Mouse (Mus musculus): ENCODE results near the gene Col15a1.

The Col15a1 gene

GRCm38 (mm10) chr4:47231322-47231721 lies 23.4 kb downstream of the Col15a1 start:
- DNase-seq, result no peak

DNA sequence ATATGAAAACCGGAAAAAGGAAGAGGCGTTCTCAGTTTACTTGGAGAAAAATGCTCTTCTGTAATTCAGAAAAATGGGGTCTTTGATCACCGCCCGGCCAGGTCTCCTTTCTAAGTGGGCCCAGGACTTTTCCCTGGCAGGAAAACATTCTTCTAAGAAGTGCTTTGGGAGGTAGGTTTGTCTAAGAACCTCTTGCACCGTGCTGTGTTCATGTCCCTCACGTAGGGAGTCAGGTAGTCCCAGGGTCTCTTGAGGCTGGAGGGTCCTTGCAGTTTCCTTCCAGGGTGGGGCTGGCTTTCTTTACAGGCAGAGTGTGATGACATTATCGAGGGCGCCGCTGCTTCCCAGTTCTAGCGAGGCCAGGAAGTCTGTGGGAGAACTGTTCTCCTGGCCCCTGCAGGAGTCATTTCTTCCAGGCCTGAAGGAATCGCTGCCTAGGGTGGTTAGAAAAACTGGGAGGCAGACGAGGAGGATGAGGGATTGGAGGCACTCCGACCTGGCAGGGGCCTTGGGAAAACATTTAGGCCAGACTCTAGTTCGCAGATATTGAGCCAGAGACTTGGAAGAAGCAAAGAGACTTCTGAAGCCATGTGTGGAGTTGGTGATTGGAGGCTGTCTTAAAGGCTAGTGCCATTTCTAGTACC lies 25.4 kb downstream of the Col15a1 start:
- DNase-seq, result peak in 1 of 2 experiments; percentile 28

GRCm38 (mm10) chr4:47234667-47235267 lies 26.8 kb downstream of the Col15a1 start:
- DNase-seq, result peak; percentile 89 to 92

- DNase-seq, result no peak
Observed at GRCm38 (mm10) chr4:47235312-47235711, 27.4 kb downstream of the Col15a1 start.

DNA sequence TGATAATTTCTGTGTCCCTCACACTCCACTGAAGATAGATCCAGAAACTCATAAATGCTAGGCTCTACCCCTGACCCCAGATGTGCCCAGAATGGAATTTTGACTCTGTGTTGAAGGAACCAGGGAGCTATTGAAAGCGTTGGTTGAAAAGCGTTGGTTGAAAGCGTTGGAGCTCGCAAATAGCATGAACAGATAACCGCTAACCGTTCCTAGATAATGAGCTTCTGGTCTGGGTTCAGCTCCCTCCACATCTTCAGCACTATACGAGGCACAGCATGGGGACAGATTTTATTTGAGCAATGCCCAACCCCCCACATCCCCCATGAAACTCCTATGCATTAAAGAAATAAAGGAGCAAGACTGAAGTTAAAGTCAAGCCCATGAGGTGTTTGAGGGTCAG lies 28.1 kb downstream of the Col15a1 start:
- DNase-seq, result no peak

DNA sequence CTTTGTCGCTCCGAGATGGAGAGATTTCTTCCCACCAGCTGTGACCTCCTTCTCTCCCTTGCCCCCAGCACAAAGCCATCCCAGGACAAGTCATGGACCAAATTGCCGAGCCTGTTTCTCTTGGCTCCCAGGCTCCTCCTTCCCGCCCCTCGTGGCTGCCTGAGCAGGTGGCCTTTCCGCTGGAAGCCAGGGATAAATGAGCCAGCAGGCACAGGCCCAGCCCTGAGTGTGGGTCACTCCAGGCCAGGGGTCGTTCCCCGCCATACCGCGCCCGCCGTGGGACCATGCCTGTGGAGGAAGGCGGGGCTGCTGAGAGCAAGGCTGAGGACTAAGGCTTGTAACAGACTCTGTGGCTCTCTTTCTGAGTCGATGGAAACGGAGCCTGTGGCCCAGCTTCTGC lies 29.3 kb downstream of the Col15a1 start:
- peak; percentile 51 to 60 for DNase-seq

- no peak for DNase-seq
Observed at GRCm38 (mm10) chr4:47239114-47239513, 31.2 kb downstream of the Col15a1 start.

DNA sequence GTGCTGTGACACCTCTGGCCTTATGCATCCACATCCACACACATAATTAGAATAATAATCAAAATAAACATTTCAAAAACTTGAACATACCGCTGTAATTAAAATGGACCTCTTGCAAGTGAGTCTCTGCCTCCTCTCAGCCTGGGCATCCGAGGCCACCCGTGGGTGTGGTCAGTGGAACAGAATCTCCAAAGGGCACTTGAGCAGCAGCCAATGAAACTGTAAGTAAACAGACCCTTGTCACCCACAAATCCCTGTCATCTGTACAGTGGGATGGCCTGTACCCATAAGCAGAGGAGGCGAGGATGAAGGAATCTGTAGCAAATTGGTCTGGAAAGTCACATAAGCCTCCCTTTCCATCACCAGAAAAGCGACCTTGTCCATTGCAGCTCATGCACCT lies 32.9 kb downstream of the Col15a1 start:
- no peak for DNase-seq

GRCm38 (mm10) chr4:47242127-47242526 lies 34.2 kb downstream of the Col15a1 start:
- peak; percentile 66 to 71 for DNase-seq

GRCm38 (mm10) chr4:47244651-47245050 lies 36.7 kb downstream of the Col15a1 start:
- no peak for DNase-seq

DNA sequence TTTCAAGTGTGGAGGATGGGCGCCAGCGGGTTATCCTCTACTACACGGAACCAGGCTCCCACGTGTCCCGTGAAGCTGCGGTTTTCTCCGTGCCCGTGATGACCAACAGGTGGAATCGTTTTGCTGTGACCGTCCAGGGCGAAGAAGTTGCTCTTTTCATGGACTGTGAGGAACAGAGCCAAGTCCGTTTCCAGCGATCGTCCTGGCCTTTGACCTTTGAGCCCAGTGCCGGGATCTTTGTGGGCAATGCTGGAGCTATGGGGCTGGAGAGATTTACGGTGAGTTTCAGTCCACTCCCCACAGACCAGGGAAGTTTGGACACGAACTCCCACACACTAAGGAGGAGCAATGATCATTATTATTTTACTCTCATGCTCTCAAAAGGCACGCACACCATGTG lies 37.7 kb downstream of the Col15a1 start:
- peak; percentile 72 to 73 for DNase-seq

- no peak for DNase-seq
Observed at GRCm38 (mm10) chr4:47246811-47247210, 38.9 kb downstream of the Col15a1 start.

- no peak for DNase-seq
Observed at GRCm38 (mm10) chr4:47247574-47247973, 39.6 kb downstream of the Col15a1 start.

DNA sequence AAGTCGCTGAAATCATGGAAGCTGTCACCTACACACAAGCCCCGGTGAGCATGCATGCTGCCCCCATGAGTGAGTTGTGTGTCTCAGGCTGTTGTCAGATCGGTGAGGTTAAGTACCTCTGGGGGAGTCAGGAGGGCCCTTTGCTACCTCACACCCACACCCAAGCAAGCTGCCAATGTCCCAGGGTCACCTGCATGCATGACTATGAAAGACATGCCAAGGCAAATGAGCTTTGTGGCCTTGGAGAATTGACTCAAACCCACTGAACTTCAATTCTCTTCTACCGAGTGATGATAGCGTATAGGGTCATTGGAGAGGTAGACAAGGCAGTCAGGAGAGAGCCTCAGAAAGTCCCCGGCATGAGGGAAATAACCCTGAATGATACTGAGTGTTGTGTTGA lies 41.2 kb downstream of the Col15a1 start:
- DNase-seq, result no peak

DNA sequence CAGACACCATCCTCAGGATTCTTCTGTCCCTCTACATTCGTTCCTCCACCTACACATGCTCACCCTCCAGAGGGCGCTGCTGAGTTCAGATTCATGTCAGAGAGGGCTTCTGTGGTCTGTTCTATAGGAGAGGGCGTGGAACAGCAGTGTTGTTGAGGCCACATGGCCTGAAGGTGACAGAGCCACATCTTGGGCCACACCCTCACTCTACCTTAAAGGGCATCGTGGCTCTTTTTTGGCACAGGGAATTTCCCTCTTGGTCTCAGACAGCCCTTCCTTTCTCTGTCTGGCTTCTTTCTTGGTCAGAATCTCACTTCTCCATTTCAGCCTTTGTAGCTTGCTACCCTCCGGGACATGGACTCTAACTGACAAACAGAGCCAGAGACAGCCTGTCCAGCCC lies 43.1 kb downstream of the Col15a1 start:
- peak; percentile 63 to 90 for DNase-seq

GRCm38 (mm10) chr4:47251693-47252435 lies 43.9 kb downstream of the Col15a1 start:
- peak; percentile 72 to 78 for DNase-seq

- DNase-seq, result no peak
Observed at GRCm38 (mm10) chr4:47252627-47253026, 44.7 kb downstream of the Col15a1 start.

- peak; percentile 79 to 91 for DNase-seq
Observed at GRCm38 (mm10) chr4:47255641-47256040, 47.7 kb downstream of the Col15a1 start.

DNA sequence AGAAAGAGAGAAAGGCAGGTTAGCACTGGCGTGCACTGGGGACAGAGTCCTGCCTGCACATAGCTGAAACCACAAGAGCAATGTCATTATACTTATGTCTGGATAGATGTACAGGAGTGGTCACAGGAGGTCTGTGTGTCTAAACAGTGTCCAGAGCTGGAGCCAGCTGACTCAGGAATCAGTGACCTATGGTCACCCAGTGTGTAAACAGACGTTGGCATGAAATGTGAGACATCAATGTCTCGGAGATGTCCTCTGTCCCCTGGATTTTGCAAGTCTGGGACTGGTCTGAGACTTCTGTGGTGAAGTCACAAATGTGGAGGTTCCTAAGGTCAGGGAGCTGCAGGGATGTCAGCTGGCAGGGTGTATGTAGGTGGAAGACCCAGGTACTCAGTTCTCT lies 50.2 kb downstream of the Col15a1 start:
- no peak for DNase-seq

GRCm38 (mm10) chr4:47261049-47261448 lies 53.1 kb downstream of the Col15a1 start:
- DNase-seq, result peak; percentile 37 to 38

DNA sequence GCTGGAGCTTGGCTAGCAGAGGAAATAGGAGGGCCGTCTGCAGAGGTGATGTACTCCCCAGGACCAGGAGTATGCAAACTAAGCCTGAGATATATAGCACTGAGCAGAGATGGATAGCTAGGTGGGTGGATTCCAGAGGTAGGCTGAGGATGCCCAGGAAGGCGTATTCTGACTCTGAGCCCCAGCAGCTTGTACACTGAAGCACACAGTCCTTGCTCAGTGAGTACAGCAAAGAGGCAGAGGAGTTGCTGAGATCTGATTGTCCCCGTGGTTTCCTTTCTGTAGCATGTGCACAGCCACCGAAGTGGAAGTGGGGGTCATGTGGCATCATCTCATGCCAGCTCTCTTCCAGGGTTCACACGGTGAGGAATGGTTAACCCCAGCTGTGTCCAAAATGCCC lies 54.0 kb downstream of the Col15a1 start:
- no peak for DNase-seq

DNA sequence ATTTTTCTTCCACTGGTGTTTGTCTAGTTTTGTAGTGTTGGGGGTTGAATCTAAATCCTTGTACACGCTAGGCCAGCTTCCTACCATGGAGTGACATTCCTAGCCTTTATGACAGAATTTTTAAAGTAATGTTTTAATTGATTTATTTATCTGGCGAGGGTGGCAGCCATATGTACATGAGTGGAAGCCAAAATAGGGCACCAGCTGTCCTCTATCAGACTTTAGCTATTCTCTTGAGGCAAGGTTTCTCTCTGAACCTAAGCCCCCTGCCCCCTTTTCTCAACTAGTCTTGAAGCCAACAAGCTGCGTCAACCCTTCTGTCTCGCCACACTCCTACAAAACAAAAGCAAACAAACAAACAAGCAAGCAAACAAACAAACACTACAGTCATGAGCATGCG lies 57.6 kb downstream of the Col15a1 start:
- no peak for DNase-seq

DNA sequence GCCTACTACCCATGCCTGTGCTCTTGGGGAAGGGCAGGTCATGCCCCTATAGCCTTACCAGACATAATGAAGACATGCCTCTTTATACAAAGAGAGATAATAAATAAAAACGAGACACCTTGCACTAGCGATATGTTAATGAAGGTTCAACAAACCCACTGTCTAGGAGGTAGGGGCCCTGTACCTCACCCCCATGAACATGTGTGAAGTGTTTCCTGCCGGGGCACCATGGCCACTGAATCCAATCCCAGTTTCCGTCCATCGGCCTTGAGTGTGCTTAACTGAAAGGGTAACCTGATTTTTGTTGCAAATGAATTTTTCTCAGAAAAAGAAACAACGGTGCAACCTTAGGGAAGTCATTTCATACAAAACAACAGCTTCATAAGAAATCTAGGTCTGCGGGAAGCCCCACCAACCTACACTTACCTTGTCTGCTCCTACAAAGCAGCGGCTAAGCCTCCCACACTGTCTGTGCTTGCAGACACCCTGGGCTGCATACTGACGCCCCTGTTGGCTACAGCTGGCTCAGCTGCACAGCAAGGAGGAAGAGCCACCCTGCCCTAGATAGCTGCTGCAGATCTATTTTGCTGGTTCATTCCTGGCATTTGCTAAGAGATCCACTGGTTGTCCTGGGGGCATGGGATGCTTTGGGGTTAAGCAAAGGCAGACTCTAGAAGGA lies 64.6 kb downstream of the Col15a1 start:
- DNase-seq, result no peak

- DNase-seq, result no peak
Observed at GRCm38 (mm10) chr4:47273795-47274194, 65.8 kb downstream of the Col15a1 start.
